27 mouse cellular contexts compared by ENCODE assay signal in the genomic region with DNA sequence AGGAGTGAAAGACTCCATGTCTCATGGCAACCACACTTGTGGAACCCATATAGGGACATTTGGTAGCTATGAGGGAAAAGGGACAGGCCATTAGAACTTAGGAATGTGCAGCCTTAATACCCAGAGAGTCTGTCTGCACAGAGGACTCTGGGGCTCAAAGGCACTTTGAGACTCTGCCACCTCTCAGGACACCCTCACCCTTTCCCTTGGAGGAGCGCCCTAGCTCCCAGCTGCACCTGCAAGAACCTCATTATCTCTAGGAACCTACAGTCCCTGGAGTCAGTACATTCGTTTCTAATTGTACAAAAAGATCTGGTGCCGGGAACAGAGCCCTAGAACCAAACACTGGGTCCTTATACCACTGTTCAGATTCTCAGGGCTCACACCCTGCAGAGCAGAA.
"Had no signal": no experiment of that assay in that cellular context is flagged by ENCODE, and none has a peak within 500 bp of the region (broad histone marks: within the 10 kb centered on the region; RNA-seq: fewer than 3 reads in every experiment).

No protein-coding gene starts in this region.

- H3K27me3 ChIP-seq: heart, embryonic 12.5 days; hindbrain, embryonic 12.5 days; kidney, embryonic 15.5 days; limb, embryonic 13.5 days; limb, embryonic 15.5 days; liver, embryonic 12.5 days had no signal

- H3K9ac ChIP-seq: heart, embryonic 12.5 days; hindbrain, embryonic 12.5 days; hindbrain, embryonic 14.5 days; kidney, embryonic 15.5 days; limb, embryonic 13.5 days; limb, embryonic 15.5 days; liver, embryonic 12.5 days; liver, embryonic 14.5 days had no signal

- H3K4me1 ChIP-seq: hindbrain, embryonic 10.5 days; hindbrain, embryonic 12.5 days; limb, embryonic 15.5 days; liver, embryonic 12.5 days had no signal

- H3K4me3 ChIP-seq: gastrocnemius, adult 2 months; heart, embryonic 10.5 days; heart, embryonic 12.5 days; hindbrain, embryonic 10.5 days; hindbrain, embryonic 12.5 days; kidney, embryonic 15.5 days; limb, embryonic 13.5 days; limb, embryonic 15.5 days; liver, embryonic 12.5 days had no signal

- H3K27ac ChIP-seq: gastrocnemius, adult 2 months; heart, embryonic 10.5 days; hindbrain, embryonic 10.5 days; hindbrain, embryonic 12.5 days; hindbrain, embryonic 14.5 days; kidney, embryonic 15.5 days; kidney, postnatal 0 days; limb, embryonic 13.5 days; limb, embryonic 15.5 days; liver, embryonic 12.5 days; liver, embryonic 14.5 days had no signal

- H3K9me3 ChIP-seq: heart, embryonic 10.5 days; heart, embryonic 12.5 days; hindbrain, embryonic 10.5 days; hindbrain, embryonic 12.5 days; kidney, embryonic 15.5 days; limb, embryonic 13.5 days; limb, embryonic 15.5 days; liver, embryonic 12.5 days had no signal

- H3K36me3 ChIP-seq: heart, embryonic 12.5 days; hindbrain, embryonic 10.5 days; hindbrain, embryonic 12.5 days; kidney, embryonic 15.5 days; limb, embryonic 13.5 days; limb, embryonic 15.5 days; liver, embryonic 12.5 days had no signal

- ATAC-seq: hindbrain, embryonic 16.5 days; intestine, embryonic 16.5 days; liver, embryonic 12.5 days had no signal

- H3K4me2 ChIP-seq: heart, embryonic 12.5 days; hindbrain, embryonic 12.5 days; hindbrain, embryonic 14.5 days; kidney, embryonic 15.5 days; limb, embryonic 13.5 days; limb, embryonic 15.5 days; liver, embryonic 12.5 days had no signal

- DNase-seq: gastrocnemius, postnatal 10 days; gastrocnemius, postnatal 25 days; heart, adult 18-20 months; heart, postnatal 10 days; heart, postnatal 4 days; kidney, adult 11 months; kidney, adult 2 months; kidney, adult 9 months; kidney, postnatal 14 days; kidney, postnatal 36 days; layer of hippocampus, adult 9-11 months; layer of hippocampus, postnatal 36 days; left cerebral cortex, postnatal 4 days had no signal
